Mouse (Mus musculus) brain, embryonic 14.5 days (tissue): Measurements from ENCODE around the gene 1600014C10Rik.

Experiments
- CTCF ChIP-seq: fragments of 200-500 bp; IDR thresholded peaks from 2 replicates; pipeline ENCODE4 v1.5.1; 2012; ENCODE audit warnings: inconsistent platforms, mild to moderate bottlenecking, moderate library complexity, borderline replicate concordance; ENCODE audit not compliant: insufficient read depth, insufficient read length; ENCODE audit errors: extremely low read depth
- POLR2A ChIP-seq: fragments of 200-500 bp; IDR thresholded peaks from 2 replicates; pipeline ENCODE4 v1.6.1; 2012; ENCODE audit warnings: mild to moderate bottlenecking, inconsistent platforms, borderline replicate concordance; ENCODE audit not compliant: poor library complexity, insufficient read depth, insufficient read length, severe bottlenecking; ENCODE audit errors: extremely low read depth

DNA sequence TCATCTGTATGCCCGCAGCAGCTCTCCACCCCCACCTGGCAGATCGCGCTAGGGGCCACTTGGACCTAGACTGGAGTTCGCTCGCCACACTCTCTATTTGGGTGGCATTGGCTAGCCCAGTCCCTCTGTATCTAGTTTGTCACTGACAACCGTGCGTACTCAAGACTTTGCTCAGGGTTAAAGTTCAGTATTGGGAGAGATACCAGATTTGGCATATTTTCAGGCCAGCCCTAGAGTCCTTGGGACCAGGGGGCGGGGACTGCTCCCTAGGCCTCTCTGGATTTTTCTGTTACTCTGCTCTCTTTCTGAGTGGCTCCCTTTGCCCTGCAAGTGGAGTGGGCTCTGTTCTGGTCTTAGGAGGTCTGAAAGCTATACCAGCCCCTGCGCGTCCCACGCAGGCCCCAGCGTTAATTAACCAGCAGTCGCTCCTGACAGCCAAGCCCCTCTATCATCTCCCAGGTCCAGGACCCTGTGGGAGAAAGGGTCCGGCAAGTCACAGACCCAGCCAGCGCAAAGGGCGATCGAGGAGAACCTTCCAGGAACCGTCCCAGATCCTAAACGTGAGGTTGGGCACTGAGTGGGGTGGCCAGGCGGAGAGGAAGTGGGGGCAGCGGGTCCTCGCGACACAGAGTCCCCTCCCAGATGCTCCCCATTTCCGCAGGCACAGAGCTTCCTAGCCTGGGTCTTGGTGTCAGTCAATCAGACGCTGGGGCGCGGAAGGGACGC is at the start of gene 1600014C10Rik:
- TF ChIP-seq CTCF, result no peak
- no peak for TF ChIP-seq POLR2A
